Mouse (Mus musculus) lung, embryonic 15.5 days (tissue): ENCODE data around the gene Vars2. TPM values are rescaled to one million over a fixed set of nuclear protein-coding genes. Genes with fewer than 3 reads are reported as not detected.
A peak's percentile ranks its signal among the peaks of the same experiment; 100 is the strongest.

ENCODE experiments used
- ATAC-seq: fragments of 200-750 bp; cut with Nextera tagmentation; 2 replicates; pipeline ENCODE4 v1.8.0; 2017; ENCODE audit warnings: moderate number of reproducible peaks, borderline replicate concordance; ENCODE audit not compliant: low FRiP score, low TSS enrichment; ENCODE audit errors: extremely low read depth
- H3K27ac ChIP-seq: fragments of 300-500 bp; sonication (generic); 2 replicates; pipeline ENCODE4 v1.5.1; 2015; ENCODE audit warnings: moderate library complexity, mild to moderate bottlenecking, inconsistent platforms
- H3K27me3 ChIP-seq: fragments of 300-500 bp; sonication (generic); 2 replicates; pipeline ENCODE4 v1.6.1; 2015; ENCODE audit warnings: inconsistent platforms
- H3K36me3 ChIP-seq: fragments of 300-500 bp; sonication (generic); 2 replicates; pipeline ENCODE4 v1.6.1; 2015; ENCODE audit warnings: inconsistent platforms
- H3K4me1 ChIP-seq: fragments of 300-500 bp; sonication (generic); 2 replicates; pipeline ENCODE4 v1.6.1; 2015; ENCODE audit warnings: inconsistent platforms
- H3K4me2 ChIP-seq: fragments of 300-500 bp; sonication (generic); 2 replicates; pipeline ENCODE4 v1.6.1; 2015; ENCODE audit warnings: inconsistent platforms, mild to moderate bottlenecking, moderate library complexity
- H3K4me3 ChIP-seq: fragments of 300-500 bp; sonication (generic); 2 replicates; pipeline ENCODE4 v1.5.1; 2015; ENCODE audit warnings: mild to moderate bottlenecking, inconsistent platforms
- H3K9ac ChIP-seq: fragments of 300-500 bp; sonication (generic); 2 replicates; pipeline ENCODE4 v1.6.1; 2015; ENCODE audit warnings: inconsistent platforms
- H3K9me3 ChIP-seq: fragments of 300-500 bp; sonication (generic); 2 replicates; pipeline ENCODE4 v1.6.1; 2016; ENCODE audit warnings: inconsistent platforms
- WGBS: fragments of 180-500 bp; shearing (Covaris S2); methylation state at CpG from one replicate; pipeline ENCODE4 v1.1.7; 2015; 5-methylcytosine and 5-hydroxymethylcytosine counted together
- polyA plus RNA-seq: library from polyadenylated mRNA; unstranded; fragments of >200 nt; fragmentation: Nextera tagmentation; extraction: Ambion mirVana; gene quantifications from 2 replicates; pipeline ENCODE4 v1.2.1, GENCODE M21; 2015

The Vars2 gene
- polyA plus RNA-seq, 1 experiment from 2014 or later: 22.4 TPM

- Histone ChIP-seq H3K36me3 (no peaks in the 10 kb centered on the region), H3K4me2 (peak overlapping the region; percentile 88), H3K9ac (peak overlapping the region; percentile 77), H3K4me3 (peak overlapping the region; percentile 62), H3K27me3 (no peaks in the 10 kb centered on the region), H3K9me3 (no peaks in the 10 kb centered on the region), H3K27ac (peak overlapping the region; percentile 98), H3K4me1 (peaks cover 74% of the 10 kb centered on the region)
- ATAC-seq: peak; percentile 27; the same call in 1 of the 2 replicates
- 3% methylated on average over 16 of the region's 16 CpGs for WGBS
These were observed 34.6 kb upstream of the Vars2 start for GRCm38 (mm10) chr17:35701978-35702461.

GRCm38 (mm10) chr17:35701203-35701977, 34.0 kb upstream of the Vars2 start:
- H3K4me2 ChIP-seq: peak overlapping the region; percentile 88
- H3K9me3 ChIP-seq: no peaks in the 10 kb centered on the region
- ATAC-seq: no peak
- no peaks in the 10 kb centered on the region for H3K36me3 ChIP-seq
- peak overlapping the region; percentile 62 for H3K4me3 ChIP-seq
- peak overlapping the region; percentile 77 for H3K9ac ChIP-seq
- 5% methylated on average over 15 of the region's 16 CpGs for WGBS
- no peaks in the 10 kb centered on the region for H3K27me3 ChIP-seq
- peaks cover 79% of the 10 kb centered on the region for H3K4me1 ChIP-seq
- H3K27ac ChIP-seq: peak overlapping the region; percentile 98

GRCm38 (mm10) chr17:35700371-35700961, 33.1 kb upstream of the Vars2 start:
- H3K4me3 ChIP-seq: peak overlapping the region; percentile 62
- under 1% methylated on average over 61 of the region's 66 CpGs for WGBS
- peak overlapping the region; percentile 88 for H3K4me2 ChIP-seq
- ATAC-seq: peak; percentile 70
- H3K9me3 ChIP-seq: no peaks in the 10 kb centered on the region
- no peaks in the 10 kb centered on the region for H3K27me3 ChIP-seq
- H3K9ac ChIP-seq: peak overlapping the region; percentile 77
- H3K36me3 ChIP-seq: peaks cover 2% of the 10 kb centered on the region; the same call in 1 of the 2 replicates
- peaks cover 74% of the 10 kb centered on the region for H3K4me1 ChIP-seq
- peak overlapping the region; percentile 98 for H3K27ac ChIP-seq

- peaks cover 69% of the 10 kb centered on the region for H3K4me1 ChIP-seq
- H3K4me3 ChIP-seq: peak overlapping the region; percentile 62
- no peaks in the 10 kb centered on the region for H3K9me3 ChIP-seq
- H3K4me2 ChIP-seq: peak overlapping the region; percentile 88
- 3% methylated on average over 19 of the region's 19 CpGs for WGBS
- 0 out of 2 replicates have a peak, but pooled peaks have one; percentile 9 for ATAC-seq
- H3K27me3 ChIP-seq: no peaks in the 10 kb centered on the region
- peak overlapping the region; percentile 98 for H3K27ac ChIP-seq
- H3K9ac ChIP-seq: peak overlapping the region; percentile 77
- peaks cover 7% of the 10 kb centered on the region; the same call in 1 of the 2 replicates for H3K36me3 ChIP-seq
These were observed 32.5 kb upstream of the Vars2 start for GRCm38 (mm10) chr17:35699919-35700318.

GRCm38 (mm10) chr17:35698501-35698883, 31.1 kb upstream of the Vars2 start:
- peak overlapping the region; percentile 54 for H3K4me2 ChIP-seq
- peak overlapping the region; percentile 30 for H3K4me3 ChIP-seq
- no peaks in the 10 kb centered on the region for H3K27me3 ChIP-seq
- peaks cover 55% of the 10 kb centered on the region for H3K4me1 ChIP-seq
- H3K36me3 ChIP-seq: peaks cover 13% of the 10 kb centered on the region; the same call in 1 of the 2 replicates
- peak overlapping the region; percentile 81 for H3K27ac ChIP-seq
- H3K9me3 ChIP-seq: no peaks in the 10 kb centered on the region
- no peak overlapping the region for H3K9ac ChIP-seq
- no peak for ATAC-seq
- WGBS: 35% methylated on average over 5 of the region's 5 CpGs

GRCm38 (mm10) chr17:35697759-35698500, 30.5 kb upstream of the Vars2 start:
- H3K4me1 ChIP-seq: peaks cover 52% of the 10 kb centered on the region
- peak overlapping the region; percentile 54 for H3K4me2 ChIP-seq
- WGBS: 7% methylated on average over 16 of the region's 16 CpGs
- peak overlapping the region; percentile 81 for H3K27ac ChIP-seq
- H3K9ac ChIP-seq: peak overlapping the region; percentile 38; the same call in 1 of the 2 replicates
- H3K36me3 ChIP-seq: peaks cover 18% of the 10 kb centered on the region; the same call in 1 of the 2 replicates
- H3K9me3 ChIP-seq: no peaks in the 10 kb centered on the region
- H3K4me3 ChIP-seq: peak overlapping the region; percentile 30
- no peak for ATAC-seq
- H3K27me3 ChIP-seq: no peaks in the 10 kb centered on the region

- Histone ChIP-seq H3K4me3 (peak overlapping the region; percentile 30), H3K36me3 (peaks cover 22% of the 10 kb centered on the region; the same call in 1 of the 2 replicates), H3K4me2 (peak overlapping the region; percentile 54), H3K27me3 (no peaks in the 10 kb centered on the region), H3K27ac (peak overlapping the region; percentile 81), H3K4me1 (peaks cover 48% of the 10 kb centered on the region), H3K9ac (0 out of 2 replicates have a peak overlapping the region, but pooled peaks have one; percentile 38), H3K9me3 (no peaks in the 10 kb centered on the region)
- ATAC-seq: no peak
- 25% methylated on average over 1 of the region's 1 CpGs for WGBS
These were observed 30.0 kb upstream of the Vars2 start for GRCm38 (mm10) chr17:35697429-35697758.

GRCm38 (mm10) chr17:35696691-35697090, 29.3 kb upstream of the Vars2 start:
- Histone ChIP-seq H3K27me3 (no peaks in the 10 kb centered on the region), H3K4me3 (no peak overlapping the region), H3K4me2 (peak overlapping the region; percentile 54), H3K27ac (peak overlapping the region; percentile 81; the same call in 1 of the 2 replicates), H3K36me3 (peaks cover 22% of the 10 kb centered on the region; the same call in 1 of the 2 replicates), H3K4me1 (peaks cover 41% of the 10 kb centered on the region), H3K9me3 (no peaks in the 10 kb centered on the region), H3K9ac (no peak overlapping the region)
- no peak for ATAC-seq
- WGBS: 16% methylated on average over 6 of the region's 6 CpGs

- Histone ChIP-seq H3K27ac (no peak overlapping the region), H3K9me3 (no peaks in the 10 kb centered on the region), H3K36me3 (peaks cover 34% of the 10 kb centered on the region), H3K9ac (no peak overlapping the region), H3K4me2 (no peak overlapping the region), H3K27me3 (no peaks in the 10 kb centered on the region), H3K4me1 (peaks cover 35% of the 10 kb centered on the region), H3K4me3 (no peak overlapping the region)
- 93% methylated on average over 2 of the region's 2 CpGs for WGBS
- no peak for ATAC-seq
These were observed 27.9 kb upstream of the Vars2 start for GRCm38 (mm10) chr17:35695289-35695688.

- Histone ChIP-seq H3K36me3 (peaks cover 47% of the 10 kb centered on the region), H3K4me1 (peaks cover 25% of the 10 kb centered on the region), H3K9me3 (no peaks in the 10 kb centered on the region), H3K4me2 (no peak overlapping the region), H3K27ac (no peak overlapping the region), H3K4me3 (no peak overlapping the region), H3K27me3 (no peaks in the 10 kb centered on the region), H3K9ac (no peak overlapping the region)
- 83% methylated on average over 5 of the region's 5 CpGs for WGBS
- ATAC-seq: no peak
These were observed 26.5 kb upstream of the Vars2 start for GRCm38 (mm10) chr17:35693906-35694305.

- Histone ChIP-seq H3K9ac (no peak overlapping the region), H3K4me2 (no peak overlapping the region), H3K27ac (no peak overlapping the region), H3K4me3 (no peak overlapping the region), H3K36me3 (peaks cover 62% of the 10 kb centered on the region), H3K27me3 (no peaks in the 10 kb centered on the region), H3K4me1 (peaks cover 9% of the 10 kb centered on the region), H3K9me3 (no peaks in the 10 kb centered on the region)
- WGBS: 73% methylated on average over 4 of the region's 4 CpGs
- no peak for ATAC-seq
These were observed 25.0 kb upstream of the Vars2 start for GRCm38 (mm10) chr17:35692368-35692767.
